Mouse (Mus musculus) stomach, embryonic 16.5 days (tissue): Measurements from ENCODE around the gene Wdr63. TPM values are rescaled to one million over a fixed set of nuclear protein-coding genes. Genes with fewer than 3 reads are reported as not detected.

Source experiments
- ATAC-seq: fragments of 200-750 bp; cut with Nextera tagmentation; 2 replicates; pipeline ENCODE4 v1.8.0; 2017; ENCODE audit warnings: moderate number of reproducible peaks, moderate TSS enrichment; ENCODE audit not compliant: insufficient read depth, low FRiP score
- H3K27ac ChIP-seq: fragments of 300-500 bp; sonication (generic); 2 replicates; pipeline ENCODE4 v1.5.1; 2014; ENCODE audit warnings: low read length
- H3K27me3 ChIP-seq: fragments of 300-500 bp; sonication (generic); 2 replicates; pipeline ENCODE4 v1.6.1; 2014; ENCODE audit warnings: low read length, control low read depth, mixed read lengths; ENCODE audit not compliant: control insufficient read depth, insufficient read depth
- H3K36me3 ChIP-seq: fragments of 300-500 bp; sonication (generic); 2 replicates; pipeline ENCODE4 v1.6.1; 2014; ENCODE audit warnings: low read length; ENCODE audit not compliant: control insufficient read depth, insufficient read depth
- H3K4me1 ChIP-seq: fragments of 300-500 bp; sonication (generic); 2 replicates; pipeline ENCODE4 v1.6.1; 2014; ENCODE audit warnings: low read length, control low read depth, mixed read lengths; ENCODE audit not compliant: control insufficient read depth, insufficient read depth
- H3K4me2 ChIP-seq: fragments of 300-500 bp; sonication (generic); 2 replicates; pipeline ENCODE4 v1.6.1; 2014; ENCODE audit warnings: low read depth, low read length, mixed read lengths
- H3K4me3 ChIP-seq: fragments of 300-500 bp; sonication (generic); replicated peaks from 2 replicates; pipeline ENCODE4 v1.5.1; 2014; ENCODE audit warnings: mild to moderate bottlenecking, low read length
- H3K9ac ChIP-seq: fragments of 300-500 bp; sonication (generic); 2 replicates; pipeline ENCODE4 v1.6.1; 2014; ENCODE audit warnings: low read length
- H3K9me3 ChIP-seq: fragments of 300-500 bp; sonication (generic); replicated peaks from 2 replicates; pipeline ENCODE4 v1.6.1; 2016; ENCODE audit warnings: low read length, control low read depth; ENCODE audit not compliant: control insufficient read depth
- WGBS: fragments of 180-500 bp; shearing (Covaris S2); extraction: QIAGEN DNeasy Blood & Tissue Kit; methylation state at CpG from one replicate; pipeline ENCODE4 v1.1.7; 2014; 5-methylcytosine and 5-hydroxymethylcytosine counted together
- polyA plus RNA-seq: library from polyadenylated mRNA; unstranded; fragments of >200 nt; fragmentation: Nextera tagmentation; extraction: Ambion mirVana; gene quantifications from 2 replicates; pipeline ENCODE4 v1.2.1, GENCODE M21; 2015

Wdr63 gene
- polyA plus RNA-seq, 1 experiment from 2014 or later: 0.50 TPM

GRCm38 (mm10) chr3:146090988-146091657, 16.8 kb downstream of the Wdr63 start:
- Histone ChIP-seq H3K4me2 (no peak overlapping the region), H3K36me3 (no peaks in the 10 kb centered on the region), H3K4me1 (no peaks in the 10 kb centered on the region), H3K9ac (no peak overlapping the region), H3K9me3 (no peaks in the 10 kb centered on the region), H3K27me3 (no peaks in the 10 kb centered on the region), H3K27ac (no peak overlapping the region), H3K4me3 (no peak overlapping the region)
- ATAC-seq: no peak
- WGBS: 80% methylated on average over 13 of the region's 13 CpGs

DNA sequence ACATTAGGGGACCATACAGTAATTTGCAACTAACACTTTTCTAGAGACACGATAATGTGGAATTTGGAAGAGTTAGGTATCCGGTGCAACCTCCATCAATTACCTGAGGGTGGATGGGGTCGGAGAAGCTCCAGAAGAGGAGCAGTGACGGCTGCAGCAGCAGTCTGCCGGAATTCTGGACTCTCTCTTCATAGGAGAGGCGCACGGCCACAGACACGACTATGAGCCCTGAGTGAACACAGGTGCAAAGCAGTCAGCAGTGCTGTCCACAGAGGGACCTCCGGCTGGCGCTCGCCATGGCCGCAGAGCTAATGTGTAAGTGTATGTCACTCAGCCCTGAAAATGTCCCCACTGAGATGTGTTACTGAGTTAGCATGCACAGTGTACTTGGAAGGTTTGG, 27.7 kb downstream of the Wdr63 start:
- H3K27ac ChIP-seq: no peak overlapping the region
- H3K4me1 ChIP-seq: no peaks in the 10 kb centered on the region
- no peak overlapping the region for H3K4me3 ChIP-seq
- H3K36me3 ChIP-seq: no peaks in the 10 kb centered on the region
- 90% methylated on average over 12 of the region's 12 CpGs for whole genome bisulfite sequencing
- H3K9me3 ChIP-seq: no peaks in the 10 kb centered on the region
- H3K27me3 ChIP-seq: no peaks in the 10 kb centered on the region
- no peak overlapping the region for H3K4me2 ChIP-seq
- no peak for ATAC-seq
- no peak overlapping the region for H3K9ac ChIP-seq

DNA sequence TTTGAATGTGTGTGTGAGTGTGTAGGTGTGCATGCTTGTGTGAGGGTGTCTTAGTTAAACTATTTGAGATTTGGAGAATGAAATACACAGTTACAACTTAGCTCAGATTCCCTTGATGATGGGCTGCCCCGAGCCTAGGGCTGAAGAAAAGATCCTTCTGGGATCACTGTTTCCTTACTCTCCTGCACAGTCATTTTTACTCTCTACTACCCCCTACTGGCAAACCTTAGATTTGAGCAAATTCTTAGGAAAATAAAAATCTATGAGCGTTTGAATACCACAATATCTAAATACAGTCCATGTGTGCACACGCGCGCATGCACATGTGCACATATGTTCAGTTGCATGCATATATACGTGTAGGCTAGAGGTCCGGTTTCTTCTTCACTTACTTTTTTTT, 35.1 kb downstream of the Wdr63 start:
- Histone ChIP-seq H3K4me2 (no peak overlapping the region), H3K36me3 (no peaks in the 10 kb centered on the region), H3K27me3 (no peaks in the 10 kb centered on the region), H3K9me3 (no peaks in the 10 kb centered on the region), H3K27ac (no peak overlapping the region), H3K4me1 (no peaks in the 10 kb centered on the region), H3K9ac (no peak overlapping the region), H3K4me3 (no peak overlapping the region)
- whole genome bisulfite sequencing: 75% methylated on average over 7 of the region's 7 CpGs
- no peak for ATAC-seq

DNA sequence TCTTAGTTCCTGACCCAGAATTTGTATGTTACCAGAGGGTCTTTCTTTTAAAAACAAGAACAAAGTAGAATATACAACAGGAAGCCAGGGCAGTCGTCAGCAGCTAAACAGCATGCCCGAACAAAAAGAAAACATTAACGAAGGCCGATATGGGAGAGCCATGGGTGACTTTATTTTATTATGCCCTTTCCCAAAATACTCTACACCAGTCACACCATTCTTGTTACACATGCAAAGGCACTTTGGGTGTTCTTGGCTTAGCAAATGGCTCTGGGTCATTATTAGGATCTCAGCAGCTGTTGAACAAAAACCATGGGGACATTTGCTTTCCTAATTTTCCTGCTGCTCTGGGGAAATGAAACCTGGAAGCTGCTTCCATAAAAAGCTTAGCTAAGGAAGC, 38.7 kb downstream of the Wdr63 start:
- Histone ChIP-seq H3K9me3 (no peaks in the 10 kb centered on the region), H3K4me1 (no peaks in the 10 kb centered on the region), H3K9ac (no peak overlapping the region), H3K4me3 (no peak overlapping the region), H3K27me3 (no peaks in the 10 kb centered on the region), H3K4me2 (no peak overlapping the region), H3K27ac (no peak overlapping the region), H3K36me3 (no peaks in the 10 kb centered on the region)
- WGBS: 80% methylated on average over 4 of the region's 4 CpGs
- ATAC-seq: no peak

- Histone ChIP-seq H3K27ac (no peak overlapping the region), H3K9me3 (no peaks in the 10 kb centered on the region), H3K36me3 (no peaks in the 10 kb centered on the region), H3K9ac (no peak overlapping the region), H3K4me2 (no peak overlapping the region), H3K4me3 (no peak overlapping the region), H3K27me3 (no peaks in the 10 kb centered on the region), H3K4me1 (no peaks in the 10 kb centered on the region)
- WGBS: 82% methylated on average over 11 of the region's 11 CpGs
- no peak for ATAC-seq
Observed at GRCm38 (mm10) chr3:146063146-146063545, 44.8 kb downstream of the Wdr63 start.

DNA sequence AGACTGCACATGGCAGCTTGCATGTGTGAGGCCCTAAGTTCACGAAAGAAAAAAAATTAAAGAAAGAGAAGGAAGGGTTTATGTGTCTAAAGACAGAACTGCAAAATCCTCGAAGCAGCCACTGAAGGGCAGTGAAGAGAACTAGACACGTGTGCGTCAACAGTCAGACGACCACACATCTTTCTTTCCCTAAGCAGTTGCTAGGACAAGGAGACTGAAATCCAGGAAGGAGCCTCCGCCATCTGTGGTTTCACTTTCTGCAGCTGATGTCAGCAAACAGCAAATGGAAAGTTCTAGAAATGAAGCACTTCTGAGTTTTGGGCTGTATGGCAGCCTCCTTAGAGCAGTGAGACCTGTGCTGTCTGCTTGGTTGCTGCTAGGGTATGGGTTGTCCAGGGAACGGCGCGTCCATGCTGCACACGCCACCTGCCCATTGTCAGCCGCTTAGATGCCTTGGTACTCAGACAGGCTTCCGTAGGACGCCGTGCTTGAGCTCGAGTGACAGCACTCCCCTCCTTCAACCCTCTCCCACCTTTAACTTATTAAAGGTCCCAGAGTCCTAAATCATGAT, 48.5 kb downstream of the Wdr63 start:
- Histone ChIP-seq H3K27me3 (peaks cover 3% of the 10 kb centered on the region; the same call in 1 of the 2 replicates), H3K4me3 (no peak overlapping the region), H3K4me2 (no peak overlapping the region), H3K27ac (no peak overlapping the region), H3K9me3 (no peaks in the 10 kb centered on the region), H3K9ac (no peak overlapping the region), H3K4me1 (no peaks in the 10 kb centered on the region), H3K36me3 (no peaks in the 10 kb centered on the region)
- 80% methylated on average over 15 of the region's 15 CpGs for WGBS
- no peak for ATAC-seq

DNA sequence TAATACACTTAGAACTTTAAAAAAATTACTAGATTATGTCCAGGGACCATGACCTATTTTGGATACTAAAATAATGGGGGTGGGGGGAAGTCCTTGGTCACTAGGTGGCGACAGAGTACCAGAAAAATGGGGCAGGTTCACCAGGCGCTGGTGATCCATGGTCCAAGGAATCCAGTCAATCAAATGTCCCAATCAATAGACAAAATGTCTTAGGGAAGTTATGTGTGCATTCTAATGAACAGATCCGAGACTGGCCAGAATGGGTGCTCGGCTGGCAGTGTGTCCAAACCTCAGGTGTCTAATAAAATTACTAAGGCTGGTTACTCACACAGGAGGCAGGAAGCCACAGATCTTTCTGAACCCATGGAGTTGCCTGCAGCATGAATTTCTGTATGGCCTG, 49.7 kb downstream of the Wdr63 start:
- Histone ChIP-seq H3K9ac (no peak overlapping the region), H3K4me2 (no peak overlapping the region), H3K27me3 (peaks cover 3% of the 10 kb centered on the region; the same call in 1 of the 2 replicates), H3K9me3 (no peaks in the 10 kb centered on the region), H3K36me3 (no peaks in the 10 kb centered on the region), H3K4me1 (no peaks in the 10 kb centered on the region), H3K27ac (no peak overlapping the region), H3K4me3 (no peak overlapping the region)
- 20% methylated on average over 4 of the region's 4 CpGs for WGBS
- no peak for ATAC-seq

DNA sequence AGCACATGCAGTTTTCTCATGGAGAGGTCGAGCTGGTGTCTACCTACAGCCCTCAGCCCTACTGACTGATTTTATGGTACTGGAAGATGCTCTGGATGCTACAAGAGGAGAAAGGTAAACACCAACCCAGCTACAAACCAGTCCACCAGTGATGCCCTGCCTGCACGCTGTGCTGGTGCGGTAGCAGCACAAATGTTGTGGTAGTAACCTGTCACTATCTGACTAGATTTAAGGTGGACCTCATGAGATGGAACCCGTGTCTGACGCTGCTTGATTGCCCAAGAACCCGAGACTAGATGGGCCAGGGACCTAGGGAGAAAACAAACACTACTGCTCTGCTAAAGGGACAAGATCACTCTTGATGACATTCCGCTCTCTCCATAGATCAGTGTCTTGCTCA, 50.8 kb downstream of the Wdr63 start:
- no peak overlapping the region for H3K9ac ChIP-seq
- H3K9me3 ChIP-seq: no peaks in the 10 kb centered on the region
- no peaks in the 10 kb centered on the region for H3K36me3 ChIP-seq
- H3K4me2 ChIP-seq: no peak overlapping the region
- ATAC-seq: no peak
- 74% methylated on average over 7 of the region's 7 CpGs for WGBS
- no peak overlapping the region for H3K27ac ChIP-seq
- peaks cover 3% of the 10 kb centered on the region; the same call in 1 of the 2 replicates for H3K27me3 ChIP-seq
- H3K4me3 ChIP-seq: no peak overlapping the region
- no peaks in the 10 kb centered on the region for H3K4me1 ChIP-seq

DNA sequence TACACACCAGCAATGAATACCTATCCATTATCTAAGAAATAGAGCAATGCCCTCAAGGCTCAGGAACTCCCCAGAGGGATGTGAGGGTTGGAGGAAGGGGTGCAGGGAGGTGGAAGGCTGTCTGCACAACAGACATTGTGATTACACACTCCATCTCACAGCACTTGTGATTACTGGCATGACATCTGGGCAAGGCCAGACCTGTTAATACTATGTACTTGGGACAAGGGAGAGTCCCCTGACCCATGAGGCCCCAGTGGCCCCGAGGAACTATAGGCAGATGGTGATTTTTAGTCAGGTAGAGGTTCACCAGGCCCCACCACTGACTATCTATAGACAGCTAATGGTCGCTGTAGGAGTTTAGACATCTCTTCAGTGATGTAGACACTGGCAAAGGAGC, 54.1 kb downstream of the Wdr63 start:
- H3K27ac ChIP-seq: no peak overlapping the region
- ATAC-seq: no peak
- no peaks in the 10 kb centered on the region for H3K4me1 ChIP-seq
- H3K9me3 ChIP-seq: no peaks in the 10 kb centered on the region
- H3K9ac ChIP-seq: no peak overlapping the region
- 79% methylated on average over 2 of the region's 2 CpGs for WGBS
- H3K27me3 ChIP-seq: peaks cover 3% of the 10 kb centered on the region; the same call in 1 of the 2 replicates
- no peak overlapping the region for H3K4me2 ChIP-seq
- H3K4me3 ChIP-seq: no peak overlapping the region
- H3K36me3 ChIP-seq: no peaks in the 10 kb centered on the region
